Mouse (Mus musculus) liver, embryonic 18 days (tissue): ENCODE measurements around the gene Cacnb2. TPM values are rescaled to one million over a fixed set of nuclear protein-coding genes. Genes with fewer than 3 reads are reported as not detected.

Source experiments
- polyA plus RNA-seq: library from polyadenylated mRNA; depleted of rRNA; stranded (reverse); fragments of >200 nt; gene quantifications from 2 replicates; pipeline ENCODE4 v1.2.3, GENCODE M21; 2012; rRNA removed

The Cacnb2 gene
- 0.56 and 0.63 TPM in 2 replicates for polyA plus RNA-seq

GRCm38 (mm10) chr2:14602788-14603187, at the start of gene Cacnb2:
TSS of gene Cacnb2 (plus strand) at chr2:14603088.

Other genes with a start within 250 kb of the Cacnb2 start
- gene Slc39a12, start 214.8 kb upstream of the Cacnb2 start, polyA plus RNA-seq = 0.06 and 0.09 TPM in 2 replicates